Mouse (Mus musculus) gastrocnemius, adult 2 months (tissue): Measurements from ENCODE around the gene Mcfd2. TPM values are rescaled to one million over a fixed set of nuclear protein-coding genes. Genes with fewer than 3 reads are reported as not detected.
A peak's percentile ranks its signal among the peaks of the same experiment; 100 is the strongest.

Experiments
- DNase-seq: peaks from one replicate; pipeline ENCODE4 v3.0.0; 2022
- H3K27ac ChIP-seq: fragments of 200-600 bp; 2 replicates; pipeline ENCODE4 v1.8.1; 2022; ENCODE audit warnings: mild to moderate bottlenecking
- H3K4me3 ChIP-seq: fragments of 200-600 bp; 2 replicates; pipeline ENCODE4 v1.8.1; 2022; ENCODE audit warnings: mild to moderate bottlenecking, moderate library complexity
- CTCF ChIP-seq: fragments of 200-600 bp; IDR thresholded peaks from 2 replicates; pipeline ENCODE4 v1.8.1; 2022; ENCODE audit warnings: antibody characterized with exemption, mild to moderate bottlenecking, moderate library complexity
- intact Hi-C: fragments of 180-260 bp; cut with DNase I; formaldehyde crosslinking; loops from one replicate; pipeline ENCODE4 v1.15.1; 2025
- total RNA-seq, 2 experiments: library from RNA; stranded (reverse); gene quantifications; 2 replicates each; pipeline ENCODE4 v1.2.3; 2021

The Mcfd2 gene
- total RNA-seq, 2 experiments from 2014 or later = 23.7 to 29.7 TPM

DNA sequence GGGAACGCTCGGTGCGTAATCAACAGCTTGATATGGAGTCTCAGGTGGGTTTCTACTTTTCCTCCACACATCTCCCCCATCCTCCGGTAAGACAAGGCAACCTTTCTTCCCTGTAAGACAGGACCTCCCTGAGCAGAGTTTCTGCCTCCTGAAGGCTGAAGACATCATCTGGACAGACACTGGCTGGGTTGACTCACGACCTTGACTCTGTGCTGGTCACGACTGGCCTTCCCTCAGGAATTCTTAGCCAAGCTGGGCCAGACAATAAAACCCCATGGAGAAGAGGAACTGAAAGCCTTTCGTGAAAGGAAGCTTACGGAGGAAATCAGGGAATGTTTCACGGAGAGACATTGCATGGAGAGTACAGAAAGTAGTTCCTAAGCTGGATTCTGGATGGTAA, 46.3 kb downstream of the Mcfd2 start:
- no peak for TF ChIP-seq CTCF
- intact Hi-C loops = no loop called here
- no peak for DNase-seq

DNA sequence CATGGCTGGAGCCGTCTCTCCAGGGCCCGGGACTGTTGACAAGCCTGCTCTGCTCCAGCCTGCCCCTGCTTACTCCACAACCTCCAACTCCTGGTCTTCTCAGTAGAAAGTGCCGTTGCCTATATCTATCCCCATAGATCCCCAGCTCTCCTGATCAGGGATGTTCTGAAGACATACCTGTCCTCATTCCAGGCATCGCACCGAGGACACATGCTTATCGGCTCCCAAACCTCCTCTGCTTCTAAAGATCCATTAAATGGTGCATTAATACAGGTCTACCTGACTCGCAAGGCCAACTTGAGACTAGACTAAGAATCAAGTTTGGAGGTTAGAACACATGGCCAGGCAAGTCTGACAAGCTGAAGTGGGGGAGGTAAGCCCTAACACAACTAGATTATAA, 51.2 kb downstream of the Mcfd2 start:
- no peak overlapping the region for H3K4me3 ChIP-seq
- intact Hi-C loops = no loop called here
- no peak for DNase-seq
- no peak overlapping the region for H3K27ac ChIP-seq
- no peak for TF ChIP-seq CTCF

More for the DNA sequence above, 46.3 kb downstream of the Mcfd2 start:
- H3K4me3 ChIP-seq = no peak overlapping the region
- no peak overlapping the region for H3K27ac ChIP-seq

DNA sequence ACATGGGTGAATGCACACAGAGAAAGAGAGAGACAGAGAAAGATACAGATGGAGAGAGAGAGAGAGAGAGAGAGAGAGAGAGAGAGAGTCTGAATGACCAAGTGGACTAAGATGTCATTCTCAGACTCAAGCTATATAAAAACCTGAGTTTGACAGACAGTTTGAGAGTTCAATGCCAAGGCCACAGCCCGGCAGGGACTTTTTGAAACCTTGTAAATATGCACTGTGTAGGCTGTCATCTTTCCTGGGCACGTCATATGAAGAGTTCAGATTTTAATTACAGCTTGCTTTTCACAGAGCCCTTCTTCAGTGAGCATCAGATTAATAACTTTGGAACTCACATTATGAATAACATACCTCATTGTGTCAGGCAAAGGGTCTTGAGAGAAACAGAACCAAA, 55.2 kb downstream of the Mcfd2 start:
- no peak overlapping the region for H3K4me3 ChIP-seq
- intact Hi-C loops = no loop called here
- DNase-seq = no peak
- no peak for TF ChIP-seq CTCF
- H3K27ac ChIP-seq = no peak overlapping the region

DNA sequence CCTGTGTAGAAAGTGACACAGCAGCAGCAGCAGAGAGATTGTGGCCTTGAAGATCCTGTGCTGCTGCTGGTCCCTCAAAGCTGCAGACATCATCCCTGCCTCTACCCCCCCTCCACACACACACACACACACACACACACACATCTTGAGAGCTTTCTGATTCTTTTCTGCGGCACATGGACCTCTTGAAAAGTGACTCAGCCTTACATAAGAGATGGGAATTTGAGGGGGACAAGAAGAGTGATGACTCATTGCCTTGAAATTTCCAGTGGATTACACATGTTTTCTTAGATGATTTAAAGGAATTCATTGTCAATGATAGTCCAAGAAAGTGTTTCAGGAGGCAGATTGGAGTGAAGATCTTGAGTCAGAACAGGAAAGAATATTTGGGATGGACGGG, 58.9 kb downstream of the Mcfd2 start:
- no peak for TF ChIP-seq CTCF
- peak overlapping the region; percentile 66 for H3K27ac ChIP-seq
- H3K4me3 ChIP-seq = no peak overlapping the region
- intact Hi-C loops = no loop called here
- DNase-seq = no peak

Other genes starting within 250 kb of the Mcfd2 start
- 1 to 10 TPM; 2.2 to 2.7 TPM for gene Pigf, start 240.5 kb downstream of the Mcfd2 start, total RNA-seq
- 10 to 100 TPM; 46.1 to 51.7 TPM for gene Cript, start 240.4 kb downstream of the Mcfd2 start, total RNA-seq
- gene Socs5, start 158.3 kb downstream of the Mcfd2 start, total RNA-seq = 10 to 100 TPM; 12.9 to 20.5 TPM
- gene Ttc7, start 17.0 kb upstream of the Mcfd2 start, total RNA-seq = 10 to 100 TPM in 1 of 2 experiments, 1 to 10 TPM in 1; 8.9 to 15.9 TPM
- gene Stpg4, start 161.8 kb upstream of the Mcfd2 start, total RNA-seq = not detected
- 100 to 1,000 TPM; 181 to 192 TPM for gene Calm2, start 181.0 kb upstream of the Mcfd2 start, total RNA-seq